Mouse (Mus musculus): ENCODE results near the gene Soga1. TPM values are rescaled to one million over a fixed set of nuclear protein-coding genes. Genes with fewer than 3 reads are reported as not detected.

Soga1 gene
- total RNA-seq, 1 experiment, result 11.8 TPM

DNA sequence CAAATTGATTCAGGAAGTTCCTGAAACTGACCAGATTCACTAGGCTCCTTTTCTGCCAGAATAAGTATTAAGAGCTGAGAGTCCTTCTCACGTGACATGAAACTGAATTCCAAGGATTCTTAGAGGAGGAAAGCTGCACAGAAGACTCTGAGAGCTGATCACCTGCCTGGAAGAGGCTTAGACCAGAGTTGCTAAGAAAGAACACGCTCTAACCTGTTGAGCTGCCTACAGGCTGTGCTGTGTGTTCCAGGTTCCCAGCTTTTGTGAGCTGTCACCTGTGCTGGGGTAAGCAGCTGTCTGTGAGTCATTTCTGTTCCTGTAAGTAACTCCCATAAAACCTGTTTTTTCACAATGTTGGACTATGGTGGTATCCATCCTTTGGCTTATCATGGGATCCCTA lies 33.1 kb downstream of the Soga1 start:
- no peak for DNase-seq (ENCODE audit: low read depth, low spot score)
- H3K27ac ChIP-seq (ENCODE audit: insufficient read depth, low read depth, low read length, poor library complexity, severe bottlenecking), result no peak overlapping the region
- no peaks in the 10 kb centered on the region for H3K36me3 ChIP-seq (ENCODE audit: control insufficient read depth, insufficient read depth, low read length, poor library complexity, severe bottlenecking)
- no peak overlapping the region for H3K9ac ChIP-seq (ENCODE audit: insufficient read depth, low read depth, low read length, poor library complexity, severe bottlenecking)
- no peak overlapping the region for H3K4me3 ChIP-seq (ENCODE audit: insufficient read depth in 1 of 2, low read depth in 1 of 2, low read length in 2 of 2, poor library complexity in 1 of 2, severe bottlenecking in 1 of 2)
- in situ Hi-C loops (cut with MboI; ENCODE audit: low sequenced_read_pairs in 2 of 2, unreplicated experiment in 2 of 2), result no loop called here
- H3K4me1 ChIP-seq (ENCODE audit: control insufficient read depth in 2 of 2, insufficient read depth in 2 of 2, low read length in 2 of 2, poor library complexity in 1 of 2), result no peaks in the 10 kb centered on the region
- TF ChIP-seq CHD2 (IDR thresholded peaks at IDR 0.05; ENCODE audit: low read depth, low read length), result no peak
- no peak for TF ChIP-seq ZC3H11A (IDR thresholded peaks at IDR 0.05; ENCODE audit: borderline replicate concordance, low read depth, low read length)
- TF ChIP-seq MAFK (IDR thresholded peaks at IDR 0.05; ENCODE audit: insufficient read depth, low read depth, low read length), result no peak
- no peak for TF ChIP-seq ZNF384 (IDR thresholded peaks at IDR 0.05; ENCODE audit: low read depth, low read length)
- TF ChIP-seq HCFC1 (IDR thresholded peaks at IDR 0.05; ENCODE audit: borderline replicate concordance, insufficient read depth, low read length), result no peak
- no peaks in the 10 kb centered on the region for H3K9me3 ChIP-seq (ENCODE audit: control insufficient read depth, insufficient read depth, low read depth, low read length)

DNA sequence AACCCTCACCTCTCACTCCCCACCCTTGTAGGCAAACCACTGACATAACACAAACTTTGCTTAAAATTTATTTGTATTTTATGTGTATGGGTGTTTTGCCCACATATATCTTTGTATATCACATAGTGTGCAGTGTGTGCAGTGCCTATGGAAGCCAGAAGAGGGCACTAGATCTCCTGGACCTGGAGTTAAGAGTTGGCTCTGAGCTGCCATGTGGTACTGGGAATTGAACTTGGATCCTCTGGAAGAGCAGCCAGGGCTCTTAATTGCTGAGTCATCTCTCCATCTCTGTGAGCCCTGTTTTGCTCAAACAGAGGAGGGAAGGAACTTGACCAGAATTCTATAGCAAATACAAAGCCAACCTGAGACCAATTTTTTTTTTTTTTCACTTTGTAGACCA lies 35.1 kb downstream of the Soga1 start:
- Histone ChIP-seq H3K9me3 (ENCODE audit: control insufficient read depth, insufficient read depth, low read depth, low read length) (no peaks in the 10 kb centered on the region), H3K27ac (ENCODE audit: insufficient read depth, low read depth, low read length, poor library complexity, severe bottlenecking) (no peak overlapping the region), H3K4me3 (ENCODE audit: insufficient read depth in 1 of 2, low read depth in 1 of 2, low read length in 2 of 2, poor library complexity in 1 of 2, severe bottlenecking in 1 of 2) (no peak overlapping the region), H3K9ac (ENCODE audit: insufficient read depth, low read depth, low read length, poor library complexity, severe bottlenecking) (no peak overlapping the region), H3K36me3 (ENCODE audit: control insufficient read depth, insufficient read depth, low read length, poor library complexity, severe bottlenecking) (no peaks in the 10 kb centered on the region; the same call in 1 of the 2 replicates), H3K4me1 (ENCODE audit: control insufficient read depth in 2 of 2, insufficient read depth in 2 of 2, low read length in 2 of 2, poor library complexity in 1 of 2) (peaks cover 0 to 3% of the 10 kb centered on the region in 2 experiments; a peak in 1 of 4 replicates)
- no peak for DNase-seq (ENCODE audit: low read depth, low spot score)
- TF ChIP-seq HCFC1 (IDR thresholded peaks at IDR 0.05; ENCODE audit: borderline replicate concordance, insufficient read depth, low read length) (no peak), ZC3H11A (IDR thresholded peaks at IDR 0.05; ENCODE audit: borderline replicate concordance, low read depth, low read length) (0 out of 2 replicates have a peak, but pooled peaks have one; percentile 2), MAFK (IDR thresholded peaks at IDR 0.05; ENCODE audit: insufficient read depth, low read depth, low read length) (peak; percentile 78)
- in situ Hi-C loops (cut with MboI; ENCODE audit: low sequenced_read_pairs in 2 of 2, unreplicated experiment in 2 of 2), result no loop called here

DNA sequence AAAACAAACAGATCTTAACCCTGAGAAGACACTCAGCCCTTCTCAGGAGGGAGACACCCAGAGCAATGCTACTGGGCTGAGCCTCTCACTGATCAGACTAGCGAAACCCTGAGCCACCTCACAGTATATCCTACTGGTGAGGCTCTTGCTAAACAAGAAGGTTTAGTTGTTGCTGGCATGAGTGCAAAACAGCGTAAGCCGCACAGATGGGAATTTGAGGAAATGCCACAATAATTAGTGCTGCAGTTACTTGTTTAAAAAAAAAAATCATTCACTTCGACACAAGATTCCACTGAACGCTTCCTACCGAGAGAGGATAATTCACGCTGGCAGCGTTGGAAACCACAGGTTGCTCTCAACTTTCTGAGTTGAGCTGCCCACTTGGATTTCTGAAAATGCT lies 35.5 kb downstream of the Soga1 start:
- in situ Hi-C loops (cut with MboI; ENCODE audit: low sequenced_read_pairs in 2 of 2, unreplicated experiment in 2 of 2), result no loop called here
- H3K36me3 ChIP-seq (ENCODE audit: control insufficient read depth, insufficient read depth, low read length, poor library complexity, severe bottlenecking), result no peaks in the 10 kb centered on the region; the same call in 1 of the 2 replicates
- no peak overlapping the region for H3K9ac ChIP-seq (ENCODE audit: insufficient read depth, low read depth, low read length, poor library complexity, severe bottlenecking)
- no peak for TF ChIP-seq HCFC1 (IDR thresholded peaks at IDR 0.05; ENCODE audit: borderline replicate concordance, insufficient read depth, low read length)
- no peak overlapping the region for H3K27ac ChIP-seq (ENCODE audit: insufficient read depth, low read depth, low read length, poor library complexity, severe bottlenecking)
- H3K4me1 ChIP-seq (ENCODE audit: control insufficient read depth in 2 of 2, insufficient read depth in 2 of 2, low read length in 2 of 2, poor library complexity in 1 of 2), result peaks cover 0 to 3% of the 10 kb centered on the region in 2 experiments; a peak in 1 of 4 replicates
- H3K9me3 ChIP-seq (ENCODE audit: control insufficient read depth, insufficient read depth, low read depth, low read length), result no peaks in the 10 kb centered on the region
- DNase-seq (ENCODE audit: low read depth, low spot score), result no peak
- no peak overlapping the region for H3K4me3 ChIP-seq (ENCODE audit: insufficient read depth in 1 of 2, low read depth in 1 of 2, low read length in 2 of 2, poor library complexity in 1 of 2, severe bottlenecking in 1 of 2)

DNA sequence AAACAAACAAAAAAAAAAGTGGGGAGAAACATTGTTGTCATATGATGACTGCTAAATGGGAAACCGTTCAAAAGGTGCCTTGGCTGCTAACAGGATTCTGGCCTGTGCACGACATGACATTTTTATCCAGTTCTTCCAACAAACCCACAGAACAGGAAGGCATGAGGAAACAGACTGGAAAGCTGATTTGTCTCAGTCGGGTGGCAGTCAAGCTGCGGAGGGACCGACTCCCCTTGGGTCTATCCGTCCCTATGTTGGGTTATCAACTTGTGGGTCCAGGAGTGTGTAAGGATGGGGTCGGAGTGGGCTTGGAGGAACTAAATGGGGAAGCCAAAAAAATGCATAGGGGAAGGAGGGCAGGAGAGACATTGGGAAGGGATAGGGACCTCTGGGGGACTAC lies 37.6 kb downstream of the Soga1 start:
- H3K9me3 ChIP-seq (ENCODE audit: control insufficient read depth, insufficient read depth, low read depth, low read length), result no peaks in the 10 kb centered on the region
- H3K36me3 ChIP-seq (ENCODE audit: control insufficient read depth, insufficient read depth, low read length, poor library complexity, severe bottlenecking), result peaks cover 2% of the 10 kb centered on the region; the same call in 1 of the 2 replicates
- H3K27ac ChIP-seq (ENCODE audit: insufficient read depth, low read depth, low read length, poor library complexity, severe bottlenecking), result no peak overlapping the region
- in situ Hi-C loops (cut with MboI; ENCODE audit: low sequenced_read_pairs in 2 of 2, unreplicated experiment in 2 of 2), result no loop called here
- no peak for DNase-seq (ENCODE audit: low read depth, low spot score)
- H3K4me1 ChIP-seq (ENCODE audit: control insufficient read depth in 2 of 2, insufficient read depth in 2 of 2, low read length in 2 of 2, poor library complexity in 1 of 2), result peaks cover 0 to 4% of the 10 kb centered on the region in 2 experiments; a peak in 1 of 4 replicates
- TF ChIP-seq MAFK (IDR thresholded peaks at IDR 0.05; ENCODE audit: insufficient read depth, low read depth, low read length) (no peak), ZC3H11A (IDR thresholded peaks at IDR 0.05; ENCODE audit: borderline replicate concordance, low read depth, low read length) (no peak), HCFC1 (IDR thresholded peaks at IDR 0.05; ENCODE audit: borderline replicate concordance, insufficient read depth, low read length) (no peak), ZNF384 (IDR thresholded peaks at IDR 0.05; ENCODE audit: low read depth, low read length) (no peak), CHD2 (IDR thresholded peaks at IDR 0.05; ENCODE audit: low read depth, low read length) (no peak)
- no peak overlapping the region for H3K9ac ChIP-seq (ENCODE audit: insufficient read depth, low read depth, low read length, poor library complexity, severe bottlenecking)
- no peak overlapping the region for H3K4me3 ChIP-seq (ENCODE audit: insufficient read depth in 1 of 2, low read depth in 1 of 2, low read length in 2 of 2, poor library complexity in 1 of 2, severe bottlenecking in 1 of 2)

DNA sequence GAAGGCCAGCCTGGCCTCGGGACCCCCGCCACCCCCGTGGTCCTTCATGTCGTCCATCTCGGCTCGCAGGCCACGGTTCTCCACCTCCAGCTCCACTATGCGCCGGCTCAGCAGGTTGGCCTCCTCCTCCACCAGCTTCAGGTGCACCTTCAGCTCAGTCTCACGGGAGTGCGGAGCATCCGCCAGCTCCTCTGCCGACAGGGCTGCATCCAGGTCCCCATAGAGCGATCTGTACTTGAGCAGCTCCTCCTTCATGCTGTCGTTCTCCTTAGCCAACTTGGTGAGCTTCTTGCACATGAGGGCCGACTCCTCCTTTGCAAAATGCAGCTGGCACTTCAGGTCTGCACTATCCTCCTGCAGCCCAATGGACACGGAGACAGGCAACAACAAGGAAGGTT lies 38.4 kb downstream of the Soga1 start:
- Histone ChIP-seq H3K4me3 (ENCODE audit: insufficient read depth in 1 of 2, low read depth in 1 of 2, low read length in 2 of 2, poor library complexity in 1 of 2, severe bottlenecking in 1 of 2) (peak overlapping the region; percentile 18 to 55; a peak in 2 of 4 replicates), H3K27ac (ENCODE audit: insufficient read depth, low read depth, low read length, poor library complexity, severe bottlenecking) (no peak overlapping the region; the same call in 1 of the 2 replicates), H3K9me3 (ENCODE audit: control insufficient read depth, insufficient read depth, low read depth, low read length) (no peaks in the 10 kb centered on the region), H3K9ac (ENCODE audit: insufficient read depth, low read depth, low read length, poor library complexity, severe bottlenecking) (no peak overlapping the region; the same call in 1 of the 2 replicates), H3K4me1 (ENCODE audit: control insufficient read depth in 2 of 2, insufficient read depth in 2 of 2, low read length in 2 of 2, poor library complexity in 1 of 2) (peaks cover 0 to 4% of the 10 kb centered on the region in 2 experiments; a peak in 1 of 4 replicates), H3K36me3 (ENCODE audit: control insufficient read depth, insufficient read depth, low read length, poor library complexity, severe bottlenecking) (peaks cover 2% of the 10 kb centered on the region; the same call in 1 of the 2 replicates)
- TF ChIP-seq HCFC1 (IDR thresholded peaks at IDR 0.05; ENCODE audit: borderline replicate concordance, insufficient read depth, low read length) (no peak), CHD2 (IDR thresholded peaks at IDR 0.05; ENCODE audit: low read depth, low read length) (no peak), ZNF384 (IDR thresholded peaks at IDR 0.05; ENCODE audit: low read depth, low read length) (no peak), MAFK (IDR thresholded peaks at IDR 0.05; ENCODE audit: insufficient read depth, low read depth, low read length) (no peak), ZC3H11A (IDR thresholded peaks at IDR 0.05; ENCODE audit: borderline replicate concordance, low read depth, low read length) (no peak)
- in situ Hi-C loops (cut with MboI; ENCODE audit: low sequenced_read_pairs in 2 of 2, unreplicated experiment in 2 of 2), result no loop called here
- no peak for DNase-seq (ENCODE audit: low read depth, low spot score)

Measured in ES-E14 (cell line).